Mouse (Mus musculus): ENCODE measurements around the gene Maff.

DNA sequence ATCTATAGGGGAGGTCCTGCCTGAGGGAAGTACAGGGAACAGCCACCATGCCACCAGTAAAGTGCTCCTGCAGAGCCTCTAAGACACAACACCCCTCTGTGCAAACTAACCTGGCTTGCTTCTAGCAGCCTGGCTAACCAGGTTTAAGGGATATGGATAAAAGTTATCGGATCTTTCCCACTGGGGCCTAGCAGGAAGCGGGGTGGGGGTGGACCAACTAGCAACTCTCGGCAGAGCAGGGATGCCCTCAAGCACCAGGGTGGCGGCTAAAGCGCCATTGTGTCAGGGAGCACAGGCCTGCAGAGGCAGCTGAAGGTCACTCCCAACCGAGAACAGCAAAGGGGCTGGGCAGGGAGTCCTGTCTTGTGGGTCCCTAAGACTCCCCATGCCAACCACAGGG, 17.7 kb downstream of the Maff start:
- TF ChIP-seq CTCF (IDR thresholded peaks at IDR 0.05; ENCODE audit: control insufficient read depth, insufficient read depth, low read length) (no peak), POLR2A (IDR thresholded peaks at IDR 0.05; ENCODE audit: borderline replicate concordance, control insufficient read depth, low read depth, low read length) (no peak)

Measured in bone marrow, adult 2 months (tissue).